Mouse (Mus musculus) liver, embryonic 14.5 days (tissue): ENCODE measurements around the gene Naa80. TPM values are rescaled to one million over a fixed set of nuclear protein-coding genes. Genes with fewer than 3 reads are reported as not detected.

Experiments used
- ATAC-seq: fragments of 200-750 bp; cut with Nextera tagmentation; 2 replicates; pipeline ENCODE4 v1.8.0; 2017; ENCODE audit warnings: moderate number of reproducible peaks, mild to moderate bottlenecking, moderate library complexity; ENCODE audit not compliant: insufficient read depth
- DNase-seq, 3 experiments: peaks; one replicate each; pipeline ENCODE4 v3.0.0-alpha.2; 2012 to 2013; ENCODE audit warnings: low read depth in 3 of 3, low spot score in 3 of 3
- H3K27ac ChIP-seq: fragments of 300-500 bp; sonication (generic); 2 replicates; pipeline ENCODE4 v1.5.1; 2014; ENCODE audit warnings: moderate library complexity, mild to moderate bottlenecking, control low read depth, inconsistent platforms
- H3K27me3 ChIP-seq: fragments of 300-500 bp; sonication (generic); 2 replicates; pipeline ENCODE4 v1.6.1; 2014; ENCODE audit warnings: mild to moderate bottlenecking, low read length, moderate library complexity; ENCODE audit not compliant: control insufficient read depth, insufficient read depth
- H3K36me3 ChIP-seq: fragments of 300-500 bp; sonication (generic); replicated peaks from 2 replicates; pipeline ENCODE4 v1.6.1; 2014; ENCODE audit warnings: low read depth; ENCODE audit not compliant: control insufficient read depth, insufficient read depth
- H3K4me1 ChIP-seq, 2 experiments: fragments of 200-500 bp in 1 of 2; fragments of 300-500 bp in 1 of 2; sonication (generic) in 1 of 2; replicated peaks; 2 replicates each; pipeline ENCODE4 v1.6.1; 2012 to 2014; ENCODE audit warnings: antibody characterized with exemption in 1 of 2, inconsistent platforms in 1 of 2, low read length in 1 of 2; ENCODE audit not compliant: control insufficient read depth in 2 of 2, insufficient read depth in 2 of 2
- H3K4me2 ChIP-seq: fragments of 300-500 bp; sonication (generic); 2 replicates; pipeline ENCODE4 v1.6.1; 2014; ENCODE audit warnings: low read depth, mild to moderate bottlenecking, control low read depth, moderate library complexity
- H3K4me3 ChIP-seq, 2 experiments: fragments of 200-500 bp in 1 of 2; fragments of 300-500 bp in 1 of 2; sonication (generic) in 1 of 2; 2 replicates each; pipeline ENCODE4 v1.5.1; 2012 to 2014; ENCODE audit warnings: low read depth in 2 of 2, low read length in 2 of 2, mild to moderate bottlenecking in 2 of 2, control low read depth in 1 of 2, inconsistent platforms in 1 of 2, moderate library complexity in 1 of 2; ENCODE audit not compliant: insufficient read depth in 1 of 2
- H3K9ac ChIP-seq: fragments of 300-500 bp; sonication (generic); replicated peaks from 2 replicates; pipeline ENCODE4 v1.6.1; 2014; ENCODE audit warnings: mild to moderate bottlenecking, control low read depth, moderate library complexity
- H3K9me3 ChIP-seq: fragments of 300-500 bp; sonication (generic); 2 replicates; pipeline ENCODE4 v1.6.1; 2016; ENCODE audit warnings: low read length, mixed read lengths; ENCODE audit not compliant: control insufficient read depth
- CTCF ChIP-seq: IDR thresholded peaks from 2 replicates; pipeline ENCODE4 v1.5.1; 2016; ENCODE audit warnings: antibody characterized with exemption, low read depth, control low read depth
- EP300 ChIP-seq: IDR thresholded peaks from 2 replicates; pipeline ENCODE4 v1.6.1; 2016; ENCODE audit warnings: antibody characterized with exemption, low read depth
- WGBS: fragments of 180-500 bp; shearing (Covaris S2); extraction: QIAGEN DNeasy Blood & Tissue Kit; methylation state at CpG from one replicate; pipeline ENCODE4 v1.1.7; 2014; ENCODE audit not compliant: insufficient replicate concordance; 5-methylcytosine and 5-hydroxymethylcytosine counted together
- polyA plus RNA-seq, 2 experiments: library from polyadenylated mRNA; depleted of rRNA in 1 of 2; stranded (reverse) in 1 of 2; unstranded in 1 of 2; fragments of >200 nt; fragmentation: Nextera tagmentation in 1 of 2; extraction: Ambion mirVana in 1 of 2; gene quantifications; 2 replicates each; pipeline versions ENCODE4 v1.2.1 to v1.2.3; 2012 to 2014

Naa80 gene
- polyA plus RNA-seq, 2 experiments: 8.9 to 11.4 TPM

- Histone ChIP-seq H3K27me3 (no peaks in the 10 kb centered on the region), H3K27ac (peak overlapping the region; percentile 96), H3K9ac (peak overlapping the region; percentile 92), H3K36me3 (no peaks in the 10 kb centered on the region; the same call in 1 of the 2 replicates), H3K4me1 (peaks cover 27 to 38% of the 10 kb centered on the region in 2 experiments), H3K9me3 (no peaks in the 10 kb centered on the region), H3K4me2 (peak overlapping the region; percentile 100), H3K4me3 (peak overlapping the region; percentile 72 to 86)
- 30% methylated on average over 4 of the region's 4 CpGs for WGBS
- ATAC-seq (no peak), DNase-seq (no peak)
- TF ChIP-seq EP300 (no peak), CTCF (no peak)
These were observed 2.9 kb downstream of the Naa80 start for GRCm38 (mm10) chr9:107581584-107581983.

- peaks cover 23 to 33% of the 10 kb centered on the region in 2 experiments for H3K4me1 ChIP-seq
- H3K4me3 ChIP-seq: no peak overlapping the region; a peak in 1 of 4 replicates
- 83% methylated on average over 7 of the region's 7 CpGs for WGBS
- no peaks in the 10 kb centered on the region for H3K9me3 ChIP-seq
- no peak for DNase-seq
- peak overlapping the region; percentile 96 for H3K27ac ChIP-seq
- no peaks in the 10 kb centered on the region; the same call in 1 of the 2 replicates for H3K36me3 ChIP-seq
- no peak for ATAC-seq
- TF ChIP-seq EP300: no peak
- TF ChIP-seq CTCF: no peak
- H3K4me2 ChIP-seq: peak overlapping the region; percentile 100
- H3K27me3 ChIP-seq: no peaks in the 10 kb centered on the region
- no peak overlapping the region for H3K9ac ChIP-seq
These were observed 3.9 kb downstream of the Naa80 start for GRCm38 (mm10) chr9:107582509-107583062.

GRCm38 (mm10) chr9:107583174-107583573 is 4.5 kb downstream of the Naa80 start:
- TF ChIP-seq CTCF: no peak
- TF ChIP-seq EP300: no peak
- H3K4me1 ChIP-seq: peaks cover 22 to 33% of the 10 kb centered on the region in 2 experiments
- H3K27me3 ChIP-seq: no peaks in the 10 kb centered on the region
- WGBS: 84% methylated on average over 14 of the region's 14 CpGs
- H3K27ac ChIP-seq: no peak overlapping the region
- no peak overlapping the region for H3K9ac ChIP-seq
- DNase-seq (no peak), ATAC-seq (no peak)
- H3K4me3 ChIP-seq: no peak overlapping the region
- H3K9me3 ChIP-seq: no peaks in the 10 kb centered on the region
- no peaks in the 10 kb centered on the region; the same call in 1 of the 2 replicates for H3K36me3 ChIP-seq
- no peak overlapping the region for H3K4me2 ChIP-seq

- DNase-seq: no peak
- TF ChIP-seq EP300: no peak
- TF ChIP-seq CTCF: no peak
- Histone ChIP-seq H3K9me3 (no peaks in the 10 kb centered on the region), H3K4me2 (peak overlapping the region; percentile 76), H3K27ac (peak overlapping the region; percentile 99), H3K9ac (peak overlapping the region; percentile 91), H3K27me3 (no peaks in the 10 kb centered on the region), H3K36me3 (peaks cover 29% of the 10 kb centered on the region), H3K4me1 (peaks cover 32 to 39% of the 10 kb centered on the region in 2 experiments), H3K4me3 (peak overlapping the region; percentile 56 to 98)
- no peak for ATAC-seq
- WGBS: 80% methylated on average over 5 of the region's 5 CpGs
These were observed 7.8 kb downstream of the Naa80 start for GRCm38 (mm10) chr9:107586504-107586903.

- ATAC-seq (peak; percentile 90), DNase-seq (peak; percentile 99 to 100 (median 100))
- Histone ChIP-seq H3K4me3 (peak within 1 kb of the TSS; percentile 83 to 98), H3K9ac (peak within 1 kb of the TSS; percentile 91), H3K27ac (peak within 1 kb of the TSS; percentile 99), H3K4me2 (peak within 1 kb of the TSS; percentile 97), H3K27me3 (no peaks in the 10 kb centered on the region), H3K4me1 (peaks cover 27 to 33% of the 10 kb centered on the region in 2 experiments), H3K36me3 (peaks cover 36% of the 10 kb centered on the region), H3K9me3 (no peaks in the 10 kb centered on the region)
- WGBS: 6% methylated on average over 46 of the region's 46 CpGs
- TF ChIP-seq EP300: peak; percentile 95
- TF ChIP-seq CTCF: no peak
These were observed 8.5 kb downstream of the Naa80 start, which contains the start of gene Ifrd2 for GRCm38 (mm10) chr9:107586974-107587832. Gene Ifrd2 (plus strand): TSS chr9:107587642.
